Comparison of ENCODE assay signal across 26 mouse cellular contexts in the genomic region with DNA sequence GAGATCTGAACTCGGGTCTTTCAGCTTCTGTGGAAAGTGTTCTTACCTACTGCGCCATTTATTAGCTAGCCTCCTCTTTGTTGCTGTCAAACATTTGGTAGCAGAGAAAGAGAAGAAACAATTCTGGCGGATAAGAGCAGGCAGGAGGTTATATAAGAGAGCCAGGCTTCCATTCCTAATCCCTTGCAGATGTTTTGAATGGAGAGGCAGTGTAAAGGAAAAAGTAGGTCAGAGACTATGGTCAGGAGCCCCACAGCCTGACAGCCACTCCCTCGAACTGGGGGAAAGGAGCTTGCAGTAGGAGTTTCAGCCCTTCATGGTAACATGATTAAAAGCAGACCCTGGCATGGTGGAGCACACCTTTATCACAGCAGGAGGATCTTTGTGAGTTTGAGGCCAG. TPM values are rescaled to one million over a fixed set of nuclear protein-coding genes. Genes with fewer than 3 reads are reported as not detected.
DNase-seq lines count a peak whose midpoint lies in the region; ATAC-seq lines count a peak whose summit lies in the region.
"Had no signal": no experiment of that assay in that cellular context is flagged by ENCODE, and none has a peak within 500 bp of the region (broad histone marks: within the 10 kb centered on the region; RNA-seq: fewer than 3 reads in every experiment).

No protein-coding gene starts in this region.

- no peak overlapping the region for H3K4me3 ChIP-seq in liver, embryonic 13.5 days (replicated peaks)
- no peak overlapping the region for H3K4me3 ChIP-seq in liver, embryonic 12.5 days
- H3K4me3 ChIP-seq in embryonic facial prominence, embryonic 10.5 days: 0 out of 2 replicates have a peak overlapping the region, but pooled peaks have one; percentile 5
- no peak overlapping the region for H3K4me3 ChIP-seq in limb, embryonic 10.5 days
- H3K4me3 ChIP-seq: heart, adult 2 months; kidney, embryonic 15.5 days; lung, embryonic 15.5 days; midbrain, embryonic 10.5 days had no signal

- H3K9me3 ChIP-seq in liver, embryonic 13.5 days (replicated peaks): no peaks in the 10 kb centered on the region
- H3K9me3 ChIP-seq in liver, embryonic 12.5 days (replicated peaks): no peaks in the 10 kb centered on the region
- H3K9me3 ChIP-seq in embryonic facial prominence, embryonic 10.5 days: no peaks in the 10 kb centered on the region
- no peaks in the 10 kb centered on the region for H3K9me3 ChIP-seq in limb, embryonic 10.5 days (replicated peaks)
- H3K9me3 ChIP-seq: kidney, embryonic 15.5 days; lung, embryonic 15.5 days; midbrain, embryonic 10.5 days had no signal

- H3K27ac ChIP-seq in liver, embryonic 13.5 days: peak overlapping the region; percentile 21; the same call in 1 of the 2 replicates
- H3K27ac ChIP-seq in liver, embryonic 12.5 days: no peak overlapping the region
- H3K27ac ChIP-seq in embryonic facial prominence, embryonic 10.5 days (replicated peaks): 0 out of 2 replicates have a peak overlapping the region, but pooled peaks have one; percentile 48
- H3K27ac ChIP-seq in limb, embryonic 10.5 days: peak overlapping the region; percentile 46; the same call in 1 of the 2 replicates
- H3K27ac ChIP-seq: heart, adult 2 months; hindbrain, postnatal 0 days; kidney, embryonic 15.5 days; liver, embryonic 14.5 days; lung, embryonic 15.5 days; macrophage; midbrain, embryonic 10.5 days had no signal

- ATAC-seq in liver, embryonic 13.5 days (ENCODE audit: low read depth): no peak
- ATAC-seq in liver, embryonic 12.5 days: no peak
- ATAC-seq: hindbrain, postnatal 0 days; intestine, postnatal 0 days had no signal

- no peak overlapping the region for H3K9ac ChIP-seq in liver, embryonic 13.5 days
- H3K9ac ChIP-seq in liver, embryonic 12.5 days: no peak overlapping the region
- H3K9ac ChIP-seq: kidney, embryonic 15.5 days; liver, embryonic 14.5 days; lung, embryonic 15.5 days had no signal

- no peak for DNase-seq in liver, embryonic 13.5 days
- DNase-seq in embryonic facial prominence, embryonic 10.5 days (ENCODE audit: low spot score): no peak
- no peak for DNase-seq in limb, embryonic 10.5 days (ENCODE audit: low spot score)
- no peak for DNase-seq in urinary bladder, postnatal 10 days (ENCODE audit: low spot score)
- no peak for DNase-seq in cerebellum, adult 9-10 months
- DNase-seq in left cerebral cortex, adult 18-20 months (ENCODE audit: low spot score in 2 of 2): no peak
- DNase-seq: adrenal gland, adult 8-10 months; cerebellum, postnatal 10 days; embryo, embryonic 11 days; gastrocnemius, postnatal 25 days; heart, adult 2 months; kidney, postnatal 4 days; layer of hippocampus, adult 9-11 months; right cerebral cortex, adult 18-20 months; thymus, adult 18-20 months had no signal

- no peaks in the 10 kb centered on the region for H3K27me3 ChIP-seq in liver, embryonic 13.5 days
- H3K27me3 ChIP-seq in liver, embryonic 12.5 days (replicated peaks): no peaks in the 10 kb centered on the region
- no peaks in the 10 kb centered on the region for H3K27me3 ChIP-seq in embryonic facial prominence, embryonic 10.5 days (replicated peaks; ENCODE audit: low read depth, poor library complexity, severe bottlenecking)
- no peaks in the 10 kb centered on the region for H3K27me3 ChIP-seq in limb, embryonic 10.5 days (ENCODE audit: low read depth, poor library complexity, severe bottlenecking)
- H3K27me3 ChIP-seq: kidney, embryonic 15.5 days; lung, embryonic 15.5 days had no signal

- peaks cover 37% of the 10 kb centered on the region for H3K36me3 ChIP-seq in liver, embryonic 13.5 days
- peaks cover 48% of the 10 kb centered on the region for H3K36me3 ChIP-seq in liver, embryonic 12.5 days
- H3K36me3 ChIP-seq in embryonic facial prominence, embryonic 10.5 days (replicated peaks): peaks cover 61% of the 10 kb centered on the region
- H3K36me3 ChIP-seq in limb, embryonic 10.5 days: peaks cover 58% of the 10 kb centered on the region

- no peak overlapping the region for H3K4me2 ChIP-seq in liver, embryonic 13.5 days
- H3K4me2 ChIP-seq in liver, embryonic 12.5 days: no peak overlapping the region
- H3K4me2 ChIP-seq: kidney, embryonic 15.5 days; lung, embryonic 15.5 days had no signal

- 70% methylated on average over 4 of the region's 4 CpGs for WGBS in liver, embryonic 13.5 days (ENCODE audit: insufficient replicate concordance)
- WGBS in liver, embryonic 12.5 days (ENCODE audit: insufficient replicate concordance): 62% methylated on average over 4 of the region's 4 CpGs
- WGBS in embryonic facial prominence, embryonic 10.5 days: 61% methylated on average over 4 of the region's 4 CpGs
- WGBS in limb, embryonic 10.5 days: 52% methylated on average over 4 of the region's 4 CpGs

- peaks cover 61% of the 10 kb centered on the region for H3K4me1 ChIP-seq in liver, embryonic 13.5 days (replicated peaks)
- H3K4me1 ChIP-seq in liver, embryonic 12.5 days: peaks cover 58% of the 10 kb centered on the region
- peaks cover 40% of the 10 kb centered on the region for H3K4me1 ChIP-seq in embryonic facial prominence, embryonic 10.5 days
- peaks cover 34% of the 10 kb centered on the region for H3K4me1 ChIP-seq in limb, embryonic 10.5 days

RNA-seq across cellular contexts. Expression of a gene that starts 4.5 kb away (rescaled TPM):
- polyA plus RNA-seq in liver, embryonic 13.5 days (2015; fragmentation: Nextera tagmentation; extraction: Ambion mirVana): 34.8 and 37.4 TPM in 2 replicates
- polyA plus RNA-seq in liver, embryonic 12.5 days (2016; fragmentation: Nextera tagmentation; extraction: Ambion mirVana): 45.2 and 46.5 TPM in 2 replicates
- 95.9 and 103 TPM in 2 replicates for polyA plus RNA-seq in embryonic facial prominence, embryonic 10.5 days (2016; fragmentation: Nextera tagmentation; extraction: Ambion mirVana)
- polyA plus RNA-seq in limb, embryonic 10.5 days (2016; fragmentation: Nextera tagmentation; extraction: Ambion mirVana): 127 and 135 TPM in 2 replicates
- 1 to 10 TPM; 7.0 to 9.2 TPM for total RNA-seq in left cerebral cortex, adult 18-20 months (2021)

RNA-seq across cellular contexts. Expression of a gene that starts 10.7 kb away (rescaled TPM):
- polyA plus RNA-seq in liver, embryonic 13.5 days (2015; fragmentation: Nextera tagmentation; extraction: Ambion mirVana): 0.09 TPM in 1 of 2 replicates, not detected in the other
- not detected in 2 replicates for polyA plus RNA-seq in liver, embryonic 12.5 days (2016; fragmentation: Nextera tagmentation; extraction: Ambion mirVana)
- polyA plus RNA-seq in embryonic facial prominence, embryonic 10.5 days (2016; fragmentation: Nextera tagmentation; extraction: Ambion mirVana): not detected in 2 replicates
- polyA plus RNA-seq in limb, embryonic 10.5 days (2016; fragmentation: Nextera tagmentation; extraction: Ambion mirVana): 0.08 and 0.33 TPM in 2 replicates
- not detected for total RNA-seq in left cerebral cortex, adult 18-20 months (2021)
- total RNA-seq: adrenal gland, adult 8-10 months; heart, adult 2 months; left cerebral cortex, postnatal 10 days had no signal
- polyA plus RNA-seq: heart, adult 2 months; heart, embryonic 16.5 days; hindbrain, postnatal 0 days; intestine, postnatal 0 days; kidney, embryonic 15.5 days; lung, embryonic 15.5 days; macrophage had no signal

RNA-seq across cellular contexts. Expression of a gene that starts 17.6 kb away (rescaled TPM):
- 0.31 and 0.49 TPM in 2 replicates for polyA plus RNA-seq in liver, embryonic 13.5 days (2015; fragmentation: Nextera tagmentation; extraction: Ambion mirVana)
- 0.31 and 0.51 TPM in 2 replicates for polyA plus RNA-seq in liver, embryonic 12.5 days (2016; fragmentation: Nextera tagmentation; extraction: Ambion mirVana)
- 0.49 and 0.69 TPM in 2 replicates for polyA plus RNA-seq in embryonic facial prominence, embryonic 10.5 days (2016; fragmentation: Nextera tagmentation; extraction: Ambion mirVana)
- polyA plus RNA-seq in limb, embryonic 10.5 days (2016; fragmentation: Nextera tagmentation; extraction: Ambion mirVana): 0.87 and 0.90 TPM in 2 replicates
- not detected for total RNA-seq in left cerebral cortex, adult 18-20 months (2021)
- total RNA-seq: gastrocnemius, postnatal 25 days; heart, adult 2 months; hematopoietic stem cell, adult 5-6 weeks; hindbrain, postnatal 0 days; left cerebral cortex, postnatal 10 days had no signal
- polyA plus RNA-seq: heart, adult 2 months; heart, embryonic 16.5 days; hindbrain, postnatal 0 days; intestine, postnatal 0 days; macrophage had no signal

RNA-seq across cellular contexts. Expression of a gene that starts 24.7 kb away (rescaled TPM):
- 24.1 and 24.7 TPM in 2 replicates for polyA plus RNA-seq in liver, embryonic 13.5 days (2015; fragmentation: Nextera tagmentation; extraction: Ambion mirVana)
- polyA plus RNA-seq in liver, embryonic 12.5 days (2016; fragmentation: Nextera tagmentation; extraction: Ambion mirVana): 24.1 and 25.1 TPM in 2 replicates
- 31.3 and 31.8 TPM in 2 replicates for polyA plus RNA-seq in embryonic facial prominence, embryonic 10.5 days (2016; fragmentation: Nextera tagmentation; extraction: Ambion mirVana)
- polyA plus RNA-seq in limb, embryonic 10.5 days (2016; fragmentation: Nextera tagmentation; extraction: Ambion mirVana): 33.3 and 34.4 TPM in 2 replicates
- total RNA-seq in left cerebral cortex, adult 18-20 months (2021): 10 to 100 TPM; 10.4 to 10.8 TPM

RNA-seq across cellular contexts. Expression of a gene that starts 32.1 kb away (rescaled TPM):
- 46.0 and 46.6 TPM in 2 replicates for polyA plus RNA-seq in liver, embryonic 13.5 days (2015; fragmentation: Nextera tagmentation; extraction: Ambion mirVana)
- polyA plus RNA-seq in liver, embryonic 12.5 days (2016; fragmentation: Nextera tagmentation; extraction: Ambion mirVana): 27.2 and 28.2 TPM in 2 replicates
- 0.11 TPM in 1 of 2 replicates, not detected in the other for polyA plus RNA-seq in embryonic facial prominence, embryonic 10.5 days (2016; fragmentation: Nextera tagmentation; extraction: Ambion mirVana)
- polyA plus RNA-seq in limb, embryonic 10.5 days (2016; fragmentation: Nextera tagmentation; extraction: Ambion mirVana): not detected in 2 replicates
- total RNA-seq in left cerebral cortex, adult 18-20 months (2021): not detected
- total RNA-seq: gastrocnemius, postnatal 25 days; heart, adult 2 months; hematopoietic stem cell, adult 5-6 weeks; hindbrain, postnatal 0 days; left cerebral cortex, postnatal 10 days had no signal
- polyA plus RNA-seq: heart, adult 2 months; midbrain, embryonic 10.5 days had no signal
